Mouse (Mus musculus) CH12.LX (cell line): ENCODE data around the gene Tdrd12.
A peak's percentile ranks its signal among the peaks of the same experiment; 100 is the strongest.

Source experiments
- CHD2 ChIP-seq: IDR thresholded peaks from 2 replicates; pipeline ENCODE4 v1.6.1; 2011; ENCODE audit warnings: low read length, improper control_type of control experiment
- CTCF ChIP-seq, 2 experiments: IDR thresholded peaks in 1 of 2; conservative IDR thresholded peaks in 1 of 2; 2 replicates each; pipeline ENCODE4 v1.5.1; 2011 to 2012; ENCODE audit warnings: low read depth in 2 of 2, low read length in 2 of 2, improper control_type of control experiment in 1 of 2, inconsistent platforms in 1 of 2, mild to moderate bottlenecking in 1 of 2, moderate library complexity in 1 of 2
- E2F4 ChIP-seq: IDR thresholded peaks from 2 replicates; pipeline ENCODE4 v1.6.1; 2011; ENCODE audit warnings: low read depth, low read length, improper control_type of control experiment; ENCODE audit not compliant: insufficient replicate concordance
- JUND ChIP-seq: conservative IDR thresholded peaks from 2 replicates; pipeline ENCODE4 v1.6.1; 2011; ENCODE audit warnings: low read depth, low read length, improper control_type of control experiment
- POLR2A ChIP-seq: IDR thresholded peaks from 2 replicates; pipeline ENCODE4 v1.6.1; 2011; ENCODE audit warnings: low read depth, mild to moderate bottlenecking, improper control_type of control experiment, low read length
- RCOR1 ChIP-seq: conservative IDR thresholded peaks from 2 replicates; pipeline ENCODE4 v1.6.1; 2012; ENCODE audit warnings: low read depth, mild to moderate bottlenecking, inconsistent platforms, low read length, improper control_type of control experiment

DNA sequence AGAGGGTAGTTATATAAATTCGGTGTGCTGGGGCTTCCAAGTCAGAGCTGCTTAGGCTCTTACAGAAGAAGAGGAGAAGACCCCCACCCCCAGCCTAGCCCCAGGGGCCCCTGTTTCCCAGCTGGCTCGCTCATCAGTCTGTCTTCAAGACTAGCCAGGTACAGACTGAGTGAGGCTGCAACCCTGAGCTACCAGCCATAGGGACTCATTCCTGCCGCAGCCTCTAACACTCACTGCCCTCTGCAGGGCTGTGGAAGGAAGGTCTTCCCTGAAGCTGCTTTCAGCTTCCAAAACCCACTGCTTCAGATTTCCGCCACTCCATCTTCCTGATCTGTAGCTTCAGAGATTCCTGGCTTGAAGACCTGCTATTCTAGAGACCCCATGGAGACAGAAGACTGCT, 35.5 kb downstream of the Tdrd12 start:
- TF ChIP-seq POLR2A (no peak), RCOR1 (no peak), CTCF (conservative IDR thresholded peaks at IDR 0.05 in 1 of 2, IDR thresholded peaks at IDR 0.05 in 1 of 2; ENCODE audit: low read depth in 2 of 2, low read length in 2 of 2) (peak in 1 of 2 experiments; percentile 49; a peak in 2 of 4 replicates), E2F4 (no peak), JUND (no peak), CHD2 (no peak)
